Mouse (Mus musculus): ENCODE measurements around the gene Rnase2a.
"Not testable (repeated sequence)": the region's sequence is repeated elsewhere in the genome, so short reads cannot be mapped to it uniquely, and the experiment has no call there.

Rnase2a gene

GRCm38 (mm10) chr14:51256041-51256440, at the start of gene Rnase2a:
Gene Rnase2a, minus strand, starts transcription at chr14:51256112.
- in situ Hi-C loops (cut with MboI; ENCODE audit: unreplicated experiment in 2 of 2): loop anchor here in 1 of 2 experiments (25.0 kb wide), 1 partner anchor 1394 kb away; no protein-coding TSS in a partner anchor

- in situ Hi-C loops (cut with MboI; ENCODE audit: unreplicated experiment in 2 of 2): no loop called here
These were observed 35.6 kb upstream of the Rnase2a start for GRCm38 (mm10) chr14:51291505-51291904.

GRCm38 (mm10) chr14:51278515-51278914, 22.6 kb upstream of the Rnase2a start:
- in situ Hi-C loops (cut with MboI; ENCODE audit: unreplicated experiment in 2 of 2): not testable (repeated sequence)

GRCm38 (mm10) chr14:51268677-51269076, 12.8 kb upstream of the Rnase2a start:
- in situ Hi-C loops (cut with MboI; ENCODE audit: unreplicated experiment in 2 of 2): loop anchor here in 1 of 2 experiments (25.0 kb wide), 1 partner anchor 1406 kb away; no protein-coding TSS in a partner anchor

GRCm38 (mm10) chr14:51266113-51266512, 10.2 kb upstream of the Rnase2a start:
- in situ Hi-C loops (cut with MboI; ENCODE audit: unreplicated experiment in 2 of 2): loop anchor here in 1 of 2 experiments (25.0 kb wide), 1 partner anchor 1404 kb away; no protein-coding TSS in a partner anchor

- in situ Hi-C loops (cut with MboI; ENCODE audit: unreplicated experiment in 2 of 2): loop anchor here in 1 of 2 experiments (25.0 kb wide), 1 partner anchor 1403 kb away; no protein-coding TSS in a partner anchor
These were observed 9.8 kb upstream of the Rnase2a start for GRCm38 (mm10) chr14:51265667-51266066.

- in situ Hi-C loops (cut with MboI; ENCODE audit: unreplicated experiment in 2 of 2): loop anchor here (5.0 to 25.0 kb wide), 3 partner anchors 80 to 1400 kb away; no protein-coding TSS in a partner anchor
These were observed 6.5 kb upstream of the Rnase2a start for GRCm38 (mm10) chr14:51262397-51262796.

- in situ Hi-C loops (cut with MboI; ENCODE audit: unreplicated experiment in 2 of 2): loop anchor here (5.0 to 25.0 kb wide), 3 partner anchors 77 to 1397 kb away; no protein-coding TSS in a partner anchor
These were observed 3.8 kb upstream of the Rnase2a start for GRCm38 (mm10) chr14:51259741-51260140.

- in situ Hi-C loops (cut with MboI; ENCODE audit: unreplicated experiment in 2 of 2): loop anchor here in 1 of 2 experiments (25.0 kb wide), 1 partner anchor 1391 kb away; no protein-coding TSS in a partner anchor
These were observed 2.3 kb downstream of the Rnase2a start for GRCm38 (mm10) chr14:51253569-51253968.

GRCm38 (mm10) chr14:51252206-51252605, 3.7 kb downstream of the Rnase2a start:
- in situ Hi-C loops (cut with MboI; ENCODE audit: unreplicated experiment in 2 of 2): loop anchor here in 1 of 2 experiments (25.0 kb wide), 1 partner anchor 1390 kb away; no protein-coding TSS in a partner anchor

- in situ Hi-C loops (cut with MboI; ENCODE audit: unreplicated experiment in 2 of 2): loop anchor here in 1 of 2 experiments (25.0 kb wide), 1 partner anchor 1388 kb away; no protein-coding TSS in a partner anchor
These were observed 5.6 kb downstream of the Rnase2a start for GRCm38 (mm10) chr14:51250348-51250747.

GRCm38 (mm10) chr14:51247736-51248135, 8.2 kb downstream of the Rnase2a start:
- in situ Hi-C loops (cut with MboI; ENCODE audit: unreplicated experiment in 2 of 2): loop anchor here (10.0 kb wide), 1 partner anchor 453 kb away; no protein-coding TSS in a partner anchor

- in situ Hi-C loops (cut with MboI; ENCODE audit: unreplicated experiment in 2 of 2): loop anchor here (5.0 to 10.0 kb wide), 2 partner anchors 139 to 446 kb away; no protein-coding TSS in a partner anchor
These were observed 15.0 kb downstream of the Rnase2a start for GRCm38 (mm10) chr14:51240899-51241298.

- in situ Hi-C loops (cut with MboI; ENCODE audit: unreplicated experiment in 2 of 2): not testable (repeated sequence)
These were observed 18.4 kb downstream of the Rnase2a start for GRCm38 (mm10) chr14:51237488-51237887.

GRCm38 (mm10) chr14:51229657-51230056, 26.3 kb downstream of the Rnase2a start:
- in situ Hi-C loops (cut with MboI; ENCODE audit: unreplicated experiment in 2 of 2): not testable (repeated sequence)

GRCm38 (mm10) chr14:51220075-51220474, 35.8 kb downstream of the Rnase2a start:
- in situ Hi-C loops (cut with MboI; ENCODE audit: unreplicated experiment in 2 of 2): not testable (repeated sequence)

Measured in v-Abl transformed pro-B cells (cell line).